Mouse (Mus musculus) heart, embryonic 15.5 days (tissue): ENCODE data around the gene Kdm5b. TPM values are rescaled to one million over a fixed set of nuclear protein-coding genes. Genes with fewer than 3 reads are reported as not detected.
"Not testable (repeated sequence)": the region's sequence is repeated elsewhere in the genome, so short reads cannot be mapped to it uniquely, and the experiment has no call there.

Source experiments
- ATAC-seq: fragments of 200-750 bp; cut with Nextera tagmentation; replicated peaks from 2 replicates; pipeline ENCODE4 v1.8.0; 2017; ENCODE audit warnings: low read depth, moderate TSS enrichment; ENCODE audit not compliant: insufficient number of reproducible peaks, insufficient read depth, low FRiP score
- H3K27ac ChIP-seq: fragments of 300-500 bp; sonication (generic); 2 replicates; pipeline ENCODE4 v1.5.1; 2015; ENCODE audit warnings: mild to moderate bottlenecking, inconsistent platforms
- H3K27me3 ChIP-seq: fragments of 300-500 bp; sonication (generic); 2 replicates; pipeline ENCODE4 v1.6.1; 2015; ENCODE audit warnings: inconsistent platforms
- H3K36me3 ChIP-seq: fragments of 300-500 bp; sonication (generic); 2 replicates; pipeline ENCODE4 v1.6.1; 2015; ENCODE audit warnings: mild to moderate bottlenecking, inconsistent platforms
- H3K4me1 ChIP-seq: fragments of 300-500 bp; sonication (generic); replicated peaks from 2 replicates; pipeline ENCODE4 v1.6.1; 2015; ENCODE audit warnings: inconsistent platforms
- H3K4me2 ChIP-seq: fragments of 300-500 bp; sonication (generic); 2 replicates; pipeline ENCODE4 v1.6.1; 2015; ENCODE audit warnings: inconsistent platforms, mild to moderate bottlenecking, moderate library complexity
- H3K4me3 ChIP-seq: fragments of 300-500 bp; sonication (generic); 2 replicates; pipeline ENCODE4 v1.5.1; 2015; ENCODE audit warnings: mild to moderate bottlenecking, inconsistent platforms
- H3K9ac ChIP-seq: fragments of 300-500 bp; sonication (generic); 2 replicates; pipeline ENCODE4 v1.6.1; 2015; ENCODE audit warnings: mild to moderate bottlenecking, inconsistent platforms
- H3K9me3 ChIP-seq: fragments of 300-500 bp; sonication (generic); replicated peaks from 2 replicates; pipeline ENCODE4 v1.6.1; 2016; ENCODE audit warnings: inconsistent platforms
- WGBS: fragments of 180-500 bp; shearing (Covaris S2); methylation state at CpG from one replicate; pipeline ENCODE4 v1.1.7; 2015; ENCODE audit warnings: mixed read lengths; 5-methylcytosine and 5-hydroxymethylcytosine counted together
- polyA plus RNA-seq: library from polyadenylated mRNA; unstranded; fragments of >200 nt; fragmentation: Nextera tagmentation; extraction: Ambion mirVana; gene quantifications from 2 replicates; pipeline ENCODE4 v1.2.1, GENCODE M21; 2015

The Kdm5b gene
- polyA plus RNA-seq, result 25.9 and 32.0 TPM in 2 replicates

DNA sequence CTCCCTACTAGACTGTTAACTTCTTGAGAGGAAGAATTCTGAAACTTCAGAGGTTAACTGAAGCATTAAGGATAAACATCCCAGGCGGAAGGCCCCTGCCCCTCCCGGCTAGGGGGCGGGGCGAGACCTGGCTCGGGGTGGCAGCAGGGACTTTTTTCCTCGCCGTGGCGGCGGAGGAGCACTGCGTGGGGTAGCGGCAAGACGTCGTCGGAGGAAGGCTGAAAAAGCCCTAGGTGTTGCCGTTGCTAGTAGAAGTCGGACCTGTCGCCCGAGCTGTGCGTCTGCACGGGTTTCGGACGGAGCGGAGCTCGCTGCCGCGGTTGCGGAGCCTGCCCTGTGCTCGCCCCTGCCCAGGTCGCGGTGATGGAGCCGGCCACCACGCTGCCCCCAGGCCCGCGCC lies at the start of gene Kdm5b:
Gene Kdm5b, plus strand, starts transcription at position 196 of the 400 bp plus-strand sequence.
- H3K4me1 ChIP-seq, result peaks cover 26% of the 10 kb centered on the region
- peak; percentile 6; the same call in 1 of the 2 replicates for ATAC-seq
- H3K27ac ChIP-seq, result peak within 1 kb of the TSS; percentile 91
- H3K9me3 ChIP-seq, result no peaks in the 10 kb centered on the region
- H3K4me2 ChIP-seq, result peak within 1 kb of the TSS; percentile 84
- peak within 1 kb of the TSS; percentile 98 for H3K4me3 ChIP-seq
- H3K36me3 ChIP-seq, result no peaks in the 10 kb centered on the region
- under 1% methylated on average over 34 of the region's 34 CpGs for WGBS
- H3K27me3 ChIP-seq, result no peaks in the 10 kb centered on the region
- H3K9ac ChIP-seq, result peak within 1 kb of the TSS; percentile 94

- H3K27ac ChIP-seq, result no peak overlapping the region
Measured at GRCm38 (mm10) chr1:134512183-134512582, 47.8 kb upstream of the Kdm5b start.

GRCm38 (mm10) chr1:134512584-134512983 lies 47.4 kb upstream of the Kdm5b start:
- Histone ChIP-seq H3K27me3 (peaks cover 14% of the 10 kb centered on the region; the same call in 1 of the 2 replicates), H3K4me2 (0 out of 2 replicates have a peak overlapping the region, but pooled peaks have one; percentile 93), H3K27ac (no peak overlapping the region), H3K4me1 (peaks cover 21% of the 10 kb centered on the region), H3K9ac (no peak overlapping the region), H3K36me3 (peaks cover 3% of the 10 kb centered on the region; the same call in 1 of the 2 replicates), H3K9me3 (no peaks in the 10 kb centered on the region), H3K4me3 (peak overlapping the region; percentile 55; the same call in 1 of the 2 replicates)
- no peak for ATAC-seq
- WGBS, result 62% methylated on average over 6 of the region's 6 CpGs

More at GRCm38 (mm10) chr1:134512183-134512582, 47.8 kb upstream of the Kdm5b start:
- ATAC-seq, result no peak
- Histone ChIP-seq H3K9ac (no peak overlapping the region), H3K4me3 (no peak overlapping the region), H3K4me2 (no peak overlapping the region), H3K9me3 (no peaks in the 10 kb centered on the region), H3K36me3 (peaks cover 7% of the 10 kb centered on the region; the same call in 1 of the 2 replicates), H3K4me1 (peaks cover 21% of the 10 kb centered on the region), H3K27me3 (peaks cover 14% of the 10 kb centered on the region; the same call in 1 of the 2 replicates)
- WGBS, result 63% methylated on average over 4 of the region's 4 CpGs

- no peak for ATAC-seq
- Histone ChIP-seq H3K27me3 (peaks cover 14% of the 10 kb centered on the region; the same call in 1 of the 2 replicates), H3K4me1 (peaks cover 21% of the 10 kb centered on the region), H3K27ac (no peak overlapping the region), H3K4me2 (peak overlapping the region; percentile 93), H3K36me3 (no peaks in the 10 kb centered on the region), H3K9ac (peak overlapping the region; percentile 57), H3K4me3 (peak overlapping the region; percentile 55), H3K9me3 (no peaks in the 10 kb centered on the region)
- 2% methylated on average over 38 of the region's 38 CpGs for WGBS
Measured at GRCm38 (mm10) chr1:134513312-134513860, 46.6 kb upstream of the Kdm5b start.

DNA sequence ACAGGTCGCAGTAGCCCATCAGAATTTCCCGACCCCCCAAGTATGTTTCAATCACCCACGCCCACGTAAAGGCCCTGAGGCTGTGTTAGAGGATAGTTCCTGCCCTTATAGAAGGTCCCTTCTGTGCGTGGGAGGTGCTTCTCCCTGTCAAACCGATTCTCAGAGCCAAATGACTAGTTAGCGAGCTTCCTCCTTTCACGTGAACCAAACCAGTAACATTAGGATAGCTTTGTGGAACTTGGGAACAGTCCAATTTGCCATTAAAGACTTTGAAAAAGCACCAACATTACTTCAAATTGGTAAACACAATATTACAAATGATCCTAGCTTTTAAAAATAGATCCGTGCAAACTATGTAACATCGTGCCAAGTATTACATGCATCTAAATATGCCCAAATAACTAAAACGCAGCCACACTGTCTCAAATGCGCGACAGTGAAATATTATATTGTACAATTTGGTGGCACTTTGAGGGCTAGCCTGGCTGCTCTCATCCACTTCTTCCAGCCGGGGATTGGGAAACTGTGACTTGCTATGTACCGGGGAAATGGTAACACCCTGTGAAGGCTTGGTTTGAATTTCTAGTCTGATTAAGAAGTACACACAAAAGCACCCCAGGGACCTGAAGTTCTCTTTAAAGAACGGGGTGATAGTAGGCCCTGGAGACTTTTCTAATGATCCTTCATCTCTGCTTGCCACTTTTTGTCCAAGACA lies 45.9 kb upstream of the Kdm5b start:
- Histone ChIP-seq H3K27me3 (peaks cover 14% of the 10 kb centered on the region; the same call in 1 of the 2 replicates), H3K27ac (no peak overlapping the region), H3K4me2 (peak overlapping the region; percentile 93), H3K9ac (peak overlapping the region; percentile 57; the same call in 1 of the 2 replicates), H3K36me3 (no peaks in the 10 kb centered on the region), H3K4me3 (peak overlapping the region; percentile 55), H3K9me3 (no peaks in the 10 kb centered on the region), H3K4me1 (peaks cover 22% of the 10 kb centered on the region)
- ATAC-seq, result no peak
- WGBS, result 43% methylated on average over 16 of the region's 16 CpGs

- H3K36me3 ChIP-seq, result no peaks in the 10 kb centered on the region
- H3K4me1 ChIP-seq, result peaks cover 22% of the 10 kb centered on the region
- H3K9ac ChIP-seq, result no peak overlapping the region
- 37% methylated on average over 2 of the region's 2 CpGs for WGBS
- H3K27me3 ChIP-seq, result peaks cover 14% of the 10 kb centered on the region; the same call in 1 of the 2 replicates
- H3K4me3 ChIP-seq, result no peak overlapping the region
- H3K9me3 ChIP-seq, result no peaks in the 10 kb centered on the region
- H3K27ac ChIP-seq, result peak overlapping the region; percentile 71
- ATAC-seq, result no peak
- H3K4me2 ChIP-seq, result 0 out of 2 replicates have a peak overlapping the region, but pooled peaks have one; percentile 0
Measured at GRCm38 (mm10) chr1:134515891-134516290, 44.1 kb upstream of the Kdm5b start.

- peak; percentile 64 for ATAC-seq
- Histone ChIP-seq H3K9me3 (no peaks in the 10 kb centered on the region), H3K27ac (peak overlapping the region; percentile 71), H3K27me3 (peaks cover 11% of the 10 kb centered on the region; the same call in 1 of the 2 replicates), H3K36me3 (no peaks in the 10 kb centered on the region), H3K9ac (no peak overlapping the region), H3K4me2 (0 out of 2 replicates have a peak overlapping the region, but pooled peaks have one; percentile 0), H3K4me1 (peaks cover 22% of the 10 kb centered on the region), H3K4me3 (no peak overlapping the region)
- WGBS, result 20% methylated on average over 4 of the region's 4 CpGs
Measured at GRCm38 (mm10) chr1:134516491-134517198, 43.3 kb upstream of the Kdm5b start.

GRCm38 (mm10) chr1:134517841-134518240 lies 42.1 kb upstream of the Kdm5b start:
- H3K27ac ChIP-seq, H3K4me3 ChIP-seq, ATAC-seq, H3K9ac ChIP-seq, H3K27me3 ChIP-seq, H3K36me3 ChIP-seq, H3K9me3 ChIP-seq, H3K4me2 ChIP-seq: not testable (repeated sequence)
- H3K4me1 ChIP-seq, result peaks cover 22% of the 10 kb centered on the region
- WGBS, result 88% methylated on average over 14 of the region's 14 CpGs

GRCm38 (mm10) chr1:134518677-134519076 lies 41.3 kb upstream of the Kdm5b start:
- peak; percentile 81 for ATAC-seq
- H3K9ac ChIP-seq, result no peak overlapping the region
- no peak overlapping the region for H3K4me2 ChIP-seq
- no peaks in the 10 kb centered on the region for H3K9me3 ChIP-seq
- peaks cover 14% of the 10 kb centered on the region for H3K4me1 ChIP-seq
- no peaks in the 10 kb centered on the region for H3K27me3 ChIP-seq
- H3K27ac ChIP-seq, result no peak overlapping the region
- no peaks in the 10 kb centered on the region for H3K36me3 ChIP-seq
- 3% methylated on average over 7 of the region's 7 CpGs for WGBS
- no peak overlapping the region for H3K4me3 ChIP-seq

GRCm38 (mm10) chr1:134519201-134519600 lies 40.8 kb upstream of the Kdm5b start:
- not testable (repeated sequence) for H3K27ac ChIP-seq, ATAC-seq, H3K27me3 ChIP-seq, H3K9me3 ChIP-seq, H3K4me2 ChIP-seq, H3K4me3 ChIP-seq, H3K36me3 ChIP-seq, H3K9ac ChIP-seq
- peaks cover 12% of the 10 kb centered on the region for H3K4me1 ChIP-seq
- WGBS, result 87% methylated on average over 5 of the region's 5 CpGs
